Mouse (Mus musculus) megakaryocyte-erythroid progenitor cell, adult 5-6 weeks (primary cell): Measurements from ENCODE around the gene Rabgap1l. TPM values are rescaled to one million over a fixed set of nuclear protein-coding genes. Genes with fewer than 3 reads are reported as not detected.
A peak's percentile ranks its signal among the peaks of the same experiment; 100 is the strongest.
"Not testable (repeated sequence)": the region's sequence is repeated elsewhere in the genome, so short reads cannot be mapped to it uniquely, and the experiment has no call there.

Source experiments
- ATAC-seq: replicated peaks from 2 replicates; pipeline ENCODE4 v1.8.0; 2016; ENCODE audit warnings: mild to moderate bottlenecking, inconsistent platforms; ENCODE audit not compliant: severe bottlenecking, poor library complexity, low FRiP score, low TSS enrichment
- total RNA-seq, 2 experiments: library from RNA; stranded (forward) in 1 of 2; stranded (reverse) in 1 of 2; fragments of 200-1000, 215-1000 nt in 1 of 2; fragments of >200 nt in 1 of 2; fragmentation: Nextera tagmentation in 1 of 2; gene quantifications; 2 replicates each; pipeline ENCODE4 v1.2.3; 2014 to 2017

Gene Rabgap1l
- total RNA-seq, 2 experiments from 2014 or later: 124 to 256 TPM

DNA sequence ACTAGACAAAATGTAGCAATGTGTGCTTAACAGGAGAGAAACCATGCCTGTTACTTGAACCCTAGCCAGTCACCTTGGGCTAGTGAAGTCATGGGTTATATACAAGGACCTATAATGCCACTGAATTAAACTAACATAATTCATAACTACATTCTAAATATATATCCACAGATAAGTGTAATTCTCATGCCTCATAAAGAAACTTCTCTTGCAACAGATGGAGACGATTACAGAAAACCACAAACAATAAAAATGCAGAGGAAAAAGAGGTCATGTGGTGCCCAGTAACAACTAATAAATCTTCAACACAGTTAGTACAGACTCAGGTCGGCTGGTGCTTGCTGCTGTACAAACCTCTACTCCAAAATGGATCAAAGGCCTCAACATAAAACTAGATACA is 174.8 kb downstream of the Rabgap1l start:
- ATAC-seq: peak; percentile 71

DNA sequence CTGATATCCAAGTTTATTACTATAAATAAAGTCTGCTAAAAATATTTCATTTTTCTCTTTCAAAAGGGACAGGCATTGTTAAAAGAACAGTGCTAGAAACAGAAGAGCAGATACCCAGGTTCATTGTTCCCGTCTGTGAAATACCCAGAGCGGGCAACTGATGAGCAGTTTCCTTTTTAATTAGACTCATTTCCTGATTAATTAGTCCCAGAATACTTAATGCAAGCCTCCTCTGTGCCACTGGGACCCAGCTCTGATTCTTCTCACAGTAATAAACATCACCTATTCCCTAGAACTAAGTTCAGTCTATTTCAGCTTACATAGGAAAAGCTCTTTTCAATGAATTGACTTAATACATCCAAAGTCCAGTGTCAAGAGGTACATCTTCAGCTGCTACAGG is 186.6 kb downstream of the Rabgap1l start:
- no peak for ATAC-seq

DNA sequence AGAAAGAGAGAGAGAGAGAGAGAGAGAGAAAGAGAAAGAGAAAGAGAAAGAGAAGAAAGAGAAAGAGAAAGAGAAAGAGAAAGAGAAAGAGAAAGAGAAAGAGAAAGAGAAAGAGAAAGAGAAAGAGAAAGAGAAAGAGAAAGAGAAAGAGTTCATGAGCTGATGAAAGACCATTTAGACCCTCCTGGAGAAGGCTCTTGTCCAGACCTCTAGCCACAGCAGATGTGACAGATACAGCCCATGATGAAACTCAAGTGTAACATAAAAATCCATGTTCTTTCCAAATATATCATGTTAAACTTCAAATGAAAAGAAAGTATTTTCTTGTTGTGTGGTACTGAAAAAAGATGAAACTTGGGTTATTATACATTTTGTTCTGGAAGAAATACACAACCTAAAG is 189.7 kb downstream of the Rabgap1l start:
- ATAC-seq: not testable (repeated sequence)

DNA sequence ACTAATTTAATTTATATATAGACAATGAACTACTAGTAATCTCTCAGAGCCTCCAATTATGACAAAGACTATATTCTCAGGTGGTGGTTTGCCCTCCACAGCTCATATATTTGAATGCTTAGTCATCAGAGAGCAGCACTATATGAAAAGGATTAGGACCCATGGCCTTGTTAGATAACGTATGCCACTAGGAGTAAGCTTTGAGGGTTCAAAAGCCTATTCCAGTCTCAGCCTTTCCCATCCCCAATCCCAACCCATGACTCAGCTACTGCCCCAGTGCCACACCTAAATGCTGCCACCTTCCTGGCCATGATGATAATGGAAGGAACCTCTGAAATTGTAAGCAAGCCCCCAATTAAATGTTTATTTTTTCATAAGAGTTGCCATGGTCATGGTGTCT is 195.6 kb downstream of the Rabgap1l start:
- ATAC-seq: no peak

DNA sequence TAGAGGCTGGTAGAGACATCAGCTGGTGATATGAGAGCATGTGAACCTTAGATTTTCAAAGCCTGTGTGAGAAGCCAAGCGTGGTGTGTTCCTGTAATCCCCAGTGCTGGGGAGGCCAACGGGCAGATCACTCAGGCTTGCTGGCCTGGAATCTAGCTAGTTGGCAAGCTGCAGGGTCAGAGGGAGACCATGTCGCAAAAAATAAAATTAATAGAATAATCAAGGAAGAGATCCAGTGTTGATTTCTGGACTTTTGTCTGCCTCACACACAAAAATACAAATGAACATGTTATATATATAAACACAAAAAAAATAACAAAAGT is 196.1 kb downstream of the Rabgap1l start:
- no peak for ATAC-seq

DNA sequence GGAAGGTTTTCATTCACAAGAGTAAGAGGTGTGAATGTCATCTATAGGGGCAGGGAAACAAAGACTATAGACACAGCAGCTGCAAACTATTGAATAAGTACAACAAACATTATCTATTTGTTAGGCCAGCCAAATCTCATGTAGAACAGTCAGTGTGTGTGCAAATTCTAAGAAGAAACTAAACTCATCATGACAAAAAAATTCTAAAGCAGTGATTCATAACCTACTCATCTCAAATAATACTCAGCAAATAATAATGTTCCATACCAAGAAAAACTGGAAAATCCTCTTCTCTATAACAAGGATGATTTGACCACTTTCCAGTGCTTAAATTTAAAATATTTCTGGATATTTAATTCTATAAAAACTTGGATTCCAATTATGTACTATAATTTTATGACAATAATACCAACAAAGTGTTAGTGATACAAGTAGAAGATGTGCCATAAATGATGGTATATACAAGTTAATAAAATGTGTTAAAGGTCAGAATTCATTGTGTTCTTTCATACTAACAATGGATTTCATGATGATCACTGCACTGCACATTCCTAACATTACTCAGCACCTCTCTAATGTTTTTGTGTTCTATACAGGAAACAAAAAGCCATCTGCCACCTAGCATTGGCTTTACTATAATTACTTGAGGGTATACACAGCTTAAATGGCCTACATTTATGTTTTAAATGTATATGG is 196.6 kb downstream of the Rabgap1l start:
- no peak for ATAC-seq

DNA sequence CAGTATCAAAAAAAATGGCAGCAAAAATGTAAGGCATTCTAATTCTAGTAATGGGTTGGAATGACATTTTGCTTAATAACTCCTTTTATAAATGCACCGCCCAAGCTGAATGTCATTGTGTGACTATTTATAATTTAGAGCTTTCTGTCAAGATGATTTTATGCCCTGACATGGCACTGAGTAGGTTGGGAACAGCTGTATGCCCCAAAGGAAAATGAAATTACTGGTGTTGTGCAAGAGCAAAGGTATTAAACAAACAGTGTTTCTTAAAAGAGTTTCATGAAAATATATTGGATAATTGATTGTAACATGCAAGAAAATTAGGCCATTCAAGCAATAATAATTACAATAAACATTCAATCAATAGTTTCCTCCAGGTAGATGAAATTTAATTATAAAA is 198.4 kb downstream of the Rabgap1l start:
- ATAC-seq: no peak

DNA sequence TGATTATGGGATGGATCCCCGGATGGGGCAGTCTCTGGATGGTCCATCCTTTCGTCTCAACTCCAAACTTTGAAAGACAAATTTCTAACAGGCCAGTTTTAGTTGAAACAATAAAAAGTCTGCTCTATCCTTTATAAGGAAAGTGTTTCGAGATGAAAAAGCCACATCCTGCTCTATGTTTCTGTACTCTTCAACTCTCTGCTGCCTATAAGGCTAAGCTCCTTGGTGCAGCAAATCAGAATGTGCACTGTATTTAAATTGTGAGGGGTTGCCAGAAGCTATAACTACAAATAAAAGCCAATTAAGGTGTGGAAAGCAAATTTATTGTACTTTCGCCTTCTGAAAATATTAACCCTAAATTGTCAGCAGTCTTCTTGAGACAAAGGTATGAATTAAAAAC is 198.9 kb downstream of the Rabgap1l start:
- no peak for ATAC-seq

DNA sequence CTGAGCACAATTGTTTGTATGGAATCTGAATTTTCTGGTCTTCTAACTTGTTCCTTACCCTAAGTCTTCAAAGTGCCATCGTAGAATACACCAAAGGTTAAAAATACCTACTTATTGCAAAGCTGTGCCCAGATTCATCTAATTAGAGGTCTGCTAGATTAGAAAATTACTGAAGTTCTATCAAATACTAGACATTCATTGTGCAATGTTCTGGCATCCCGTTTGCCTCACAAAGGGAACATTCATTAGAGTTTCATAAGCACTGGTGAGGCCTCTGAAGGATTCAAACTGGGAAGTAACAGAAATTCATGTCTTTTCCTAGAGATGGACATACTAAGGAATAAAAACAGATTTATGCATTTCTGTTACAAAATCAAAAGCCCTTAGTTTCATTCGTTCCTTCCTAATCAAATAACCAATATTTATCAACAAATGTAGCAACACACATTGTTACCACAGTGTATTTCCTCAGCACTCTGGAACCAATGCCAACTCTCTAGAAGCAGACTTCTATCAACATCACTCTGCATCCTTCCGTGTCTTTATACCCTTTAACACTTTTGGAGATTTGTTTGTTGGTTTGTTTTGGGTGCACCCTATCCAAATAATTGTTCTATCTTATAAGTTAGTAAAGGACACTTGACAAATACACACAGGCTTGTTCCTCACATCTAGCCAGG is 204.0 kb downstream of the Rabgap1l start:
- no peak for ATAC-seq

DNA sequence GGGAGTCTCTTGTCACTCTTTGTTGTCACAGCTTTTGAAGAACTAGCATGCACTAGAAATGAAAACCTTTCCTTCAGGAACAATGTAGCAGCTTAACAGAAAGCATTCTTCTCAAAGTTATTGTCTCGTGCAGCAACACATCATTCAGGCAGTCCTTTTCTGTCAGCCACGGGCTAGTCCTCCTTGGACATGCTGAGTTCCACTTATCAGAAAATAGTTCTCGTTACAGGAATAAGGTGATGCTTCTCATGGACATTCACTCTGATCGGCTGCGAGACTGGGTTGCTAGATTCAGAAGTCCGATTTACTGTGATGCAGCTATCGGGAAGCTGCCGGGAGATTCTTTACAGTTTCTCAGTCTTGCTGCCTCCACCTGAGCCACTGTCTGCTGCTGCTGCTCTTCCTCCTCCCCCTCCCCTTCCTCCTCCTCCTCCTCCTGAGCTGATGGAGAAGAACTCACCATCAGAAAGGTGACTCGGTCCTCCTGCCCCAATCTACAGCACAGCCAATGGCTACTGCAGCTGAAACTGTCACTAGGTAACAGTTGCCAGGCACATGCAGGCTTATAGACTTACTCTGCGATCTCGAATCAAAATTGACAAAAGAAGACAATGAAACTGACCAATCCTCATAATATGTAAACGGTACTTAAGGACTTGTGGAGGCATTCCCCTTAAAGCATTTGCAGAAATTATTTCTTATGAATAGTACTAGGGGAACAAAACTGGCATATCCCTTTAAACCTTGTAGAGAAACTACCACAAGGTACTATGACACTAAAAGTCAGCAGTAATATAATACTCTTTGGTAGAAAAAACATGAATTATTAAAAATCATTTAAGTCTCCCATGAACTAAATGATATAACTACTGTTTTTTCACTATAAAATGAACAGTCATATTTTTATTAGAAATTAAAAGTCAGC is 213.4 kb downstream of the Rabgap1l start:
- ATAC-seq: no peak

DNA sequence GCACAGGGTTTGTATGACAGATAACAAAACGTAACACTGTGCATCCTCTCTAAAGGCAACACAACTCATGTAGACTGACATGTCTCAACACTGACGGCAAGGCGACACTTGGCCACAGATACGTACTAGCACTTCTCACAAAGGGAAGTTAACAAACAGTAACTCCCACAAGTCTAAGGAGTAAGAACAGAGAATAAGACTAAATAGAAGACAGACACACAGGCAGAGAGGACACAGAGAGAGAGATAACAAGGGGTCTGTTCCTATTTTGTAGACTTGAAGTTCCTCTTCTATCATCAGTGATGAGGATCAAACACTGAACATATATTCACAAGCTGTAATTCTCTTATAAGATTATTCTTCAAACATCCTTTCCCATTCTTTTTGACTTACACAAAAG is 216.9 kb downstream of the Rabgap1l start:
- ATAC-seq: no peak

DNA sequence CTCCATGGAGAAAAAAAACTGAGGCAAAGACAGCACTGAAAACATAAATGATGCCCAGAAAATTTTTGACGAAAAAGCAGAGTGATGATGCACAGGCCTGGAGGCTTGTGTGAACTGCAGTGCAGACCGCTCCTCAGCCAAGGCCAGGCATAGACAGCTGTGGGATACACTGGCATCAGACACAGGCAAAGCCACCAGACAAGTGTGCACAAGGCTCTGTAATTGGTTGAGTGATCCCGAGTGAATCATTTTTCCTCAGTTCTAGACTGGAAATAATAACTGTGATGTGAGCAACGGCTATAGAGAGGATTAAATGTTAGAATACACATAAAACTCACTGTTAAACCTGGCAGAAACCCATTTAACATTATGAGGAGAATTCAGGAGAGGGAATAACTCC is 219.0 kb downstream of the Rabgap1l start:
- ATAC-seq: no peak

DNA sequence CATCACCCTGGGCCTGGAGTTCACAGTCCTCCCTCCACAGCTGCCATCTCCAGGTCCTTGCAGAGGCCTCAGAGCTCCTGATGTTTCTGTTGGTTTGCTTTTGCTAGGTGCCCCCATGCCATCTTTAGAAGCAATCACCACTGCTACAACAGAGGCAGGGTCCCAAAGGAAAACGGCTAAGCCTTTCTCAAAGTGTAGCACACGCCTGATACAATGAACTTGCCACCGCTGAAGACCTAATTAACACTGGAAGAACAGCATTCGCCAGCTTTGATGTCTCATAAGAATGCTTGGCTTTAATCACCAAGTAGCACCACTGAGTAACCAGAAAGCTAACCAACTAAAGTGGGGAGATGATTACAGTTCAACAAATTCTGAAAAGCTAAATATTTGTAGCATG is 226.6 kb downstream of the Rabgap1l start:
- no peak for ATAC-seq

DNA sequence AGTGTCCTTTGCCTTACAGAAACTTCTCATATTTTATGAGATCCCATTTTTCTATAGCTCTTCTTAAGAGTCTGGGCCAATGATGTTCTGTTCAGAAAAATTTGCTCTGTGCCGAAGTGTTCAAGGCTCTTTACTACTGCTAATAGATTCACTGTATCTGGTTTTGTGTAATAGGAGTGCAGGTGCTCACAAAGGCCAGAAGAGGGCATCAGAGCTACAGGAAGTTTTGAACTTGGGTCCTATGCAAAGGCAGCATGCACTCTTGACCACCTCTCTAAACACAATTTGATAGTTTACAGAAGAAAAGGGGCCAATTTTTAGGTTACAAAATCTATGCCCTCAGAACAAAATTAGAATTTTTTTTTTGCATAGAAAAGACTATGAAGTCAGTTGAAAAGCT is 231.6 kb downstream of the Rabgap1l start:
- ATAC-seq: peak; percentile 84

DNA sequence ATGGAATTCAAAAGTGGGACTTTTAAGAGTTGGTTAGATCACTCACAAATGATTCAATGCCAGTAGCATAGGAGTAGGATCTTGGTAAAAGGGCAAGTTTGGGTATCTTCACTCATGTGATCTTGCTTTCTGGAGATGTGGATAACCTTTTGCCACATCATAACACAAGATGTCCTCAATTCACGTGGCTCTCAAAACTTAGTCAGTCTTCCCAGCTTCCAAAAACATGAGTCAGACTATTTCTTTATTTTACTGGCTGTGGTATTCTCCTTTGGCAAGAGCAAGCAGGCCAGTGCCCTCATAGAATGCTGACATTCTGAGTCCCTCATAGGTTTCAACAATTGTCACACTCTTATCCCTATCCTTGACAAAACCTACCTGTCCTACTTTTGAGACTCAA is 242.4 kb downstream of the Rabgap1l start:
- ATAC-seq: no peak

DNA sequence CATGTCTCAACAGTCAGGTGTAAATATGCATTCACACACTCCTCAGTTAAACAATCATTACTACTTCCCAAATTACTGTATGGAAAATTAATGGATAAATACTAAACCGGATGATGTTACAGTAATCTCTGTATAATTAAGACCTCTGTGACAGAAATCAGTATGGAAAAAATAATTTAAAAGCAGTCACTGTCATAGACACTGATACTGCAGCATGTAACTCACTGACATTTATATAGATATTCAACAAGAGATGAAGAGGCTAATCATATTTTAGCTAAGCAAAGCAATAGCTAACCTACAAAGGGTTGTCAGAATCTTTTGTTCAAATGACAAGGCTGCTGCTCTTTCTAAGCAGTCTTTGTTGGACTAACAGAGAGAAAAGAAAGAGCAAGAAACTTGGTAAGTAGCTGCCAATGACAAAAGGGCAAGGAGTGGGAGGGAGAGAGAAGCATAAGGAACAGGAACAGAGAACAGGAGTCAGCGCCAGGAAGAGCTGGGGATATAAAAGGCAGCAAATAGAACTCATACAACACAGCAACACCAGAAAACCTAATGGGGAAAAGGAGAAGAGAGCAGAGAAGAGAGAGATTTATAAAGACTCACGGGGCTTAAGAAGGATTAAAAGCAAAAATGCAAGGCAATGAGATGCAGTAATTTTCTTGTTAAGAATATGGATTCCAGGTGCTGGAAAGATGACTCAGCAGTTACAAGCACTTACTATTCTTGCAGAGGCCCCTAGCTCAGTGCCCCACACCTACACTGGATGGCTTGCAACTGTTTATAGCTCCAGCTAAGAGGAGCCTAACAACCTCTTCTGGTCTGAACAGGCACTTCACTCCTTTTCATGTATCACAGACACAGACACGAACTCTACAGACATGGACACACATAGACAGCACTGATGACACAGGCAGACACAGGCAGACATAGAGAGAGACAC is 244.8 kb downstream of the Rabgap1l start:
- ATAC-seq: no peak; the same call in 1 of the 2 replicates

DNA sequence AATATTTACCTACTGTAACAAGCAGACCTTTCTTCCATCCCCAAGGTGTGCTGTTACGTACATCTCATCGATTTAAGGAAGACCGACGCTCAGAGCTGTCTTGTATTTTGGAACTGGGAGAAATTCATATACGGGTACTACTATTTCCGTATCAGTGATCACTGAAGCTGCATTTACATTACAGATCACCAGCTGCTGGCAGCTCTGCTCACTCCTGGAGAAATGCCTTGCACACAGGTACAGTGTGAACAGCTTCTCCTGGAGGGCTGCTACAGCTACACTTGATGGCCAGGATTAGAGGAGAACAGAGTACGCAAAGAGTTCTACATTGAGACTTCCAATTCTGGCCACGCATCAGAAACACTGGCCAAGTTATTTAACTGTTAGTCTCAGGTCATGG is 257.4 kb downstream of the Rabgap1l start:
- ATAC-seq: no peak

DNA sequence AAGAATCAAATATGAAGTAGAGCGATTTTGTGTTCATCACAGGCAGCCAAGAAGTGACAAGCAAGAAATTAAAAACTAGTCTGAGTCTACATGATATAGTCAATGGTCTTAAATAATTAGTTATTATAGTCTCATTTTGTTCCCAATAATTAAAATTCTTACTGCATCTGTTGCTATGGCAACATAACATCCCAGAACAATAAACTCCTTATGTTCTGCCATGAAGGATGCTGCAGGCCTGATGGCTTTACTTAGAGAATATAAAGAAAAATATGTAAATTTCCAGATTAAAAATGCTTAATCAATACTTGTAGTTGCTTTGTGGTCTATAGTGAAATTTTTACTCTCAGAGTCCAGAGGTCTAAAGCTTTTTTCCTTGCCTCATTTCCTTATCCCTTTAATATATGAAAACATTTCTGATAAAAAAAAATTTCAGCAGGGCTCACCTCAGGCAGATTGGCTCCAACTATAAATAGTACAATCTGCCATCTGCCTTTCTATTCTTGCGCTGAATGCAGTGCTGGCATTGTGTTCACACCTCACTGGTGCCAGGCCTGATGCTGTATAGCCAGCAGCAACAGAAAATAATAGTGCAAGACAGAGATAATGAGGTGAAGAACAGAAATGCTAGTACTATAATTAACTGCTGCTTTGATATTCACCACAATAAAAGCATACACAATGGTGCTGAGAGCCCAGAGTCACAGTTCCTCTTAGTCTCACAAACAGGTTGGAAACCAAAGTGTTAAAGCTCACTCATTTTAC is 258.3 kb downstream of the Rabgap1l start:
- no peak for ATAC-seq
